Mouse (Mus musculus) ES-CJ7 (cell line): ENCODE results near the gene Tcap.

ENCODE experiments used
- DNase-seq: peaks from one replicate; pipeline ENCODE4 v3.0.0; 2011; ENCODE audit warnings: low read depth, low spot score

Gene Tcap

GRCm38 (mm10) chr11:98355732-98356299 is 27.8 kb upstream of the Tcap start:
- DNase-seq: peak; percentile 94

- DNase-seq: no peak
These were observed 26.8 kb upstream of the Tcap start for GRCm38 (mm10) chr11:98356625-98357394.

- DNase-seq: no peak
These were observed 26.0 kb upstream of the Tcap start for GRCm38 (mm10) chr11:98357396-98358160.

GRCm38 (mm10) chr11:98358161-98359083 is 25.2 kb upstream of the Tcap start, which contains the start of gene Stard3:
TSS of gene Stard3 (plus strand) at chr11:98358368.
- peak; percentile 90 for DNase-seq

GRCm38 (mm10) chr11:98360866-98361521 is 22.6 kb upstream of the Tcap start:
- no peak for DNase-seq

GRCm38 (mm10) chr11:98363817-98364216 is 19.8 kb upstream of the Tcap start:
- no peak for DNase-seq

- no peak for DNase-seq
These were observed 19.2 kb upstream of the Tcap start for GRCm38 (mm10) chr11:98364410-98364809.

GRCm38 (mm10) chr11:98366290-98366689 is 17.3 kb upstream of the Tcap start:
- DNase-seq: no peak

- DNase-seq: no peak
These were observed 16.3 kb upstream of the Tcap start for GRCm38 (mm10) chr11:98367171-98367862.

GRCm38 (mm10) chr11:98367863-98368186 is 15.8 kb upstream of the Tcap start:
- no peak for DNase-seq

- DNase-seq: no peak
These were observed 14.3 kb upstream of the Tcap start for GRCm38 (mm10) chr11:98369337-98369736.

GRCm38 (mm10) chr11:98370588-98370987 is 13.0 kb upstream of the Tcap start:
- no peak for DNase-seq

GRCm38 (mm10) chr11:98371556-98372240 is 11.9 kb upstream of the Tcap start:
- peak; percentile 63 for DNase-seq

GRCm38 (mm10) chr11:98372406-98372805 is 11.2 kb upstream of the Tcap start:
- peak; percentile 77 for DNase-seq

- DNase-seq: no peak
These were observed 10.4 kb upstream of the Tcap start for GRCm38 (mm10) chr11:98373244-98373643.

GRCm38 (mm10) chr11:98374266-98374665 is 9.3 kb upstream of the Tcap start:
- DNase-seq: no peak

- DNase-seq: no peak
These were observed 6.9 kb upstream of the Tcap start for GRCm38 (mm10) chr11:98376756-98377155.

- DNase-seq: no peak
These were observed 5.8 kb upstream of the Tcap start for GRCm38 (mm10) chr11:98377787-98378186.

- DNase-seq: no peak
These were observed 4.2 kb upstream of the Tcap start for GRCm38 (mm10) chr11:98379379-98379778.

GRCm38 (mm10) chr11:98380106-98380505 is 3.5 kb upstream of the Tcap start:
- no peak for DNase-seq
